ENCODE assay signal across 7 mouse cellular contexts in genomic region chr9:40756401-40756800, GRCm38 (mm10). TPM values are rescaled to one million over a fixed set of nuclear protein-coding genes. Genes with fewer than 3 reads are reported as not detected.
DNase-seq lines count a peak whose midpoint lies in the region; ATAC-seq and TF ChIP-seq lines count a peak whose summit lies in the region.

No protein-coding gene starts in this region.

- no peaks in the 10 kb centered on the region for H3K36me3 ChIP-seq in G1E (replicated peaks)
- H3K36me3 ChIP-seq in embryonic facial prominence, embryonic 14.5 days (ENCODE audit: control insufficient read depth, insufficient read depth, low read length), result peaks cover 4% of the 10 kb centered on the region; the same call in 1 of the 2 replicates
- H3K36me3 ChIP-seq in heart, postnatal 0 days (replicated peaks; ENCODE audit: control insufficient read depth, insufficient read depth, low read length), result no peaks in the 10 kb centered on the region
- no peaks in the 10 kb centered on the region for H3K36me3 ChIP-seq in megakaryocyte, embryonic 14.5 days (replicated peaks; ENCODE audit: low read length)

- no peak for TF ChIP-seq EP300 in heart, postnatal 0 days (IDR thresholded peaks at IDR 0.05; ENCODE audit: low read depth)

- peak; percentile 25 for DNase-seq in G1E (ENCODE audit: low spot score)
- peak; percentile 58 for DNase-seq in adrenal gland, postnatal 10 days
- DNase-seq in embryonic facial prominence, embryonic 14.5 days (ENCODE audit: low spot score), result peak; percentile 83
- DNase-seq in heart, postnatal 0 days (ENCODE audit: low spot score), result peak; percentile 66
- DNase-seq in layer of hippocampus, adult 2 months (ENCODE audit: low spot score in 2 of 2), result peak in 1 of 2 experiments; percentile 54
- DNase-seq in skeletal muscle tissue, adult 2 months (ENCODE audit: low read depth, low spot score), result peak; percentile 45

- WGBS in embryonic facial prominence, embryonic 14.5 days, result 13% methylated on average over 4 of the region's 4 CpGs
- 17% methylated on average over 4 of the region's 4 CpGs for WGBS in heart, postnatal 0 days

- H3K4me1 ChIP-seq in G1E (ENCODE audit: insufficient read depth, low read depth, low read length), result no peaks in the 10 kb centered on the region
- peaks cover 9% of the 10 kb centered on the region for H3K4me1 ChIP-seq in embryonic facial prominence, embryonic 14.5 days (ENCODE audit: control insufficient read depth, insufficient read depth, low read length)
- peaks cover 9% of the 10 kb centered on the region for H3K4me1 ChIP-seq in heart, postnatal 0 days (ENCODE audit: control insufficient read depth, insufficient read depth)
- peaks cover 19% of the 10 kb centered on the region for H3K4me1 ChIP-seq in megakaryocyte, embryonic 14.5 days

- H3K4me2 ChIP-seq in embryonic facial prominence, embryonic 14.5 days (ENCODE audit: low read depth, low read length), result peak overlapping the region; percentile 51
- H3K4me2 ChIP-seq in heart, postnatal 0 days (ENCODE audit: low read depth, low read length), result peak overlapping the region; percentile 48

- H3K27me3 ChIP-seq in G1E (ENCODE audit: insufficient read depth, low read length), result peaks cover 11% of the 10 kb centered on the region; the same call in 1 of the 2 replicates
- no peaks in the 10 kb centered on the region for H3K27me3 ChIP-seq in embryonic facial prominence, embryonic 14.5 days (replicated peaks; ENCODE audit: control insufficient read depth, insufficient read depth, low read length)
- H3K27me3 ChIP-seq in heart, postnatal 0 days (ENCODE audit: control insufficient read depth, insufficient read depth, low read length), result no peaks in the 10 kb centered on the region
- peaks cover 8% of the 10 kb centered on the region for H3K27me3 ChIP-seq in megakaryocyte, embryonic 14.5 days (replicated peaks)

- H3K4me3 ChIP-seq in G1E (ENCODE audit: low read depth, low read length), result no peak overlapping the region
- no peak overlapping the region for H3K4me3 ChIP-seq in embryonic facial prominence, embryonic 14.5 days (ENCODE audit: low read depth, low read length)
- H3K4me3 ChIP-seq in heart, postnatal 0 days (ENCODE audit: low read depth, low read length), result peak overlapping the region; percentile 7; the same call in 1 of the 2 replicates
- H3K4me3 ChIP-seq in layer of hippocampus, adult 2 months, result peak overlapping the region; percentile 43
- peak overlapping the region; percentile 83 for H3K4me3 ChIP-seq in megakaryocyte, embryonic 14.5 days (replicated peaks)

- H3K27ac ChIP-seq in embryonic facial prominence, embryonic 14.5 days (replicated peaks; ENCODE audit: low read depth, low read length), result peak overlapping the region; percentile 85; the same call in 1 of the 2 replicates
- 0 out of 2 replicates have a peak overlapping the region, but pooled peaks have one; percentile 73 for H3K27ac ChIP-seq in heart, postnatal 0 days (ENCODE audit: low read depth)
- peak overlapping the region; percentile 88; the same call in 1 of the 2 replicates for H3K27ac ChIP-seq in layer of hippocampus, adult 2 months

- no peaks in the 10 kb centered on the region for H3K9me3 ChIP-seq in G1E (replicated peaks)
- H3K9me3 ChIP-seq in embryonic facial prominence, embryonic 14.5 days (ENCODE audit: control insufficient read depth, low read length), result no peaks in the 10 kb centered on the region
- H3K9me3 ChIP-seq in heart, postnatal 0 days (replicated peaks; ENCODE audit: control insufficient read depth, low read length), result no peaks in the 10 kb centered on the region
- no peaks in the 10 kb centered on the region for H3K9me3 ChIP-seq in megakaryocyte, embryonic 14.5 days

- H3K9ac ChIP-seq in embryonic facial prominence, embryonic 14.5 days (ENCODE audit: low read depth, low read length), result no peak overlapping the region
- H3K9ac ChIP-seq in heart, postnatal 0 days (replicated peaks; ENCODE audit: low read depth, low read length), result no peak overlapping the region

- no peak; the same call in 1 of the 2 replicates for ATAC-seq in G1E (ENCODE audit: extremely low read depth, insufficient number of reproducible peaks, low FRiP score, poor library complexity, severe bottlenecking)
- no peak for ATAC-seq in embryonic facial prominence, embryonic 14.5 days (ENCODE audit: low read depth)
- ATAC-seq in heart, postnatal 0 days (ENCODE audit: insufficient read depth, low read depth), result 0 out of 2 replicates have a peak, but pooled peaks have one; percentile 21

- TF ChIP-seq CTCF in G1E (IDR thresholded peaks at IDR 0.05; ENCODE audit: low read depth, low read length), result peak; percentile 65
- TF ChIP-seq CTCF in heart, postnatal 0 days (IDR thresholded peaks at IDR 0.05; ENCODE audit: low read depth), result peak; percentile 84
- peak; percentile 95 for TF ChIP-seq CTCF in layer of hippocampus, adult 2 months (conservative IDR thresholded peaks at IDR 0.05)

RNA-seq across cellular contexts. Expression of gene Hspa8, which starts 44.4 kb away (rescaled TPM):
- total RNA-seq in G1E (2014; fragmentation: Nextera tagmentation) (1,343 and 1,357 TPM in 2 replicates), G1E (2017) (3,642 and 4,293 TPM in 2 replicates)
- polyA plus RNA-seq in G1E (2012), result 380 and 483 TPM in 2 replicates
- total RNA-seq in adrenal gland, postnatal 10 days (2021), result 1,000 to 10,000 TPM; 1,152 to 1,293 TPM
- polyA plus RNA-seq in embryonic facial prominence, embryonic 14.5 days (2014; fragmentation: Nextera tagmentation; extraction: Ambion mirVana), result 2,298 and 2,577 TPM in 2 replicates
- 2,627 and 2,715 TPM in 2 replicates for total RNA-seq in heart, postnatal 0 days (2014; rRNA removed; ENCODE audit: low replicate concordance)
- 1,298 and 1,386 TPM in 2 replicates for polyA plus RNA-seq in heart, postnatal 0 days (2015; fragmentation: Nextera tagmentation; extraction: Ambion mirVana)
- total RNA-seq in layer of hippocampus, adult 2 months (2021), result 1,000 to 10,000 TPM; 2,132 to 2,154 TPM
- polyA plus RNA-seq in megakaryocyte, embryonic 14.5 days (2012; ENCODE audit: insufficient read depth, low replicate concordance), result 811 and 986 TPM in 2 replicates

Comparison
In these comparisons a context has a peak if more than half of its experiments do, and no peak if none do; other contexts are left out.
1. H3K4me3 ChIP-seq: peak in heart, postnatal 0 days (single experiment), layer of hippocampus, adult 2 months (single experiment) and megakaryocyte, embryonic 14.5 days (single experiment); none in G1E (single experiment) and embryonic facial prominence, embryonic 14.5 days (single experiment).
2. Peak in every context shown above with its lines, with median percentiles within 50 percentile points of each other: CTCF ChIP-seq and H3K27ac ChIP-seq.